Mouse (Mus musculus) central nervous system, embryonic 14 days (tissue): ENCODE results near the gene Ces2b. TPM values are rescaled to one million over a fixed set of nuclear protein-coding genes. Genes with fewer than 3 reads are reported as not detected.

ENCODE experiments used
- polyA plus RNA-seq: library from polyadenylated mRNA; depleted of rRNA; stranded (reverse); fragments of >200 nt; gene quantifications from 2 replicates; pipeline ENCODE4 v1.2.3, GENCODE M21; 2012; rRNA removed

Gene Ces2b
- polyA plus RNA-seq = 0.25 and 0.34 TPM in 2 replicates

GRCm38 (mm10) chr8:104831440-104831839, at the start of gene Ces2b:
Gene Ces2b (plus strand): TSS chr8:104831572.

GRCm38 (mm10) chr8:104846831-104847230, 15.5 kb downstream of the Ces2b start, which contains the start of gene Ces2c:
Gene Ces2c (plus strand): TSS chr8:104847068.

Other genes with a start within 250 kb of the Ces2b start
- 6.6 and 7.2 TPM in 2 replicates for gene Pdp2, start 240.1 kb upstream of the Ces2b start, polyA plus RNA-seq
- gene Cdh16, start 207.2 kb upstream of the Ces2b start, polyA plus RNA-seq = not detected in 2 replicates
- gene Rrad, start 200.2 kb upstream of the Ces2b start, polyA plus RNA-seq = 2.3 and 5.8 TPM in 2 replicates
- gene Ciao2b, start 189.6 kb upstream of the Ces2b start, polyA plus RNA-seq = 88.1 and 94.9 TPM in 2 replicates
- not detected in 2 replicates for gene Ces2a, start 97.6 kb upstream of the Ces2b start, polyA plus RNA-seq
- gene Ces2c, start 15.5 kb downstream of the Ces2b start, polyA plus RNA-seq = not detected in 2 replicates
- 0.04 TPM in 1 of 2 replicates, not detected in the other for gene Ces2e, start 94.7 kb downstream of the Ces2b start, polyA plus RNA-seq
- gene Ces2f, start 115.8 kb downstream of the Ces2b start, polyA plus RNA-seq = 0.03 TPM in 1 of 2 replicates, not detected in the other
- gene Ces2g, start 130.1 kb downstream of the Ces2b start, polyA plus RNA-seq = 0.02 and 0.16 TPM in 2 replicates
- gene Ces2h, start 169.3 kb downstream of the Ces2b start, polyA plus RNA-seq = not detected in 2 replicates
- not detected in 2 replicates for gene Ces3a, start 217.0 kb downstream of the Ces2b start, polyA plus RNA-seq